Mouse (Mus musculus): ENCODE results near the gene Olfr1039. TPM values are rescaled to one million over a fixed set of nuclear protein-coding genes. Genes with fewer than 3 reads are reported as not detected.
"Not testable (repeated sequence)": the region's sequence is repeated elsewhere in the genome, so short reads cannot be mapped to it uniquely, and the experiment has no call there.

The Olfr1039 gene
- not detected for total RNA-seq (2021)

GRCm38 (mm10) chr2:86135828-86136227 lies at the start of gene Olfr1039:
Gene Olfr1039, minus strand, starts transcription at chr2:86135928.
- DNase-seq (ENCODE audit: low spot score in 2 of 2): no peak
- intact Hi-C loops (cut with DNase I): no loop called here

- intact Hi-C loops (cut with DNase I): no loop called here
- no peak for DNase-seq (ENCODE audit: low spot score in 2 of 2)
These were observed 44.2 kb upstream of the Olfr1039 start for GRCm38 (mm10) chr2:86179950-86180349.

- intact Hi-C loops (cut with DNase I): no loop called here
- DNase-seq (ENCODE audit: low spot score in 2 of 2): no peak
These were observed 42.0 kb upstream of the Olfr1039 start, which contains the start of gene Olfr1044 for GRCm38 (mm10) chr2:86177720-86178119. Gene Olfr1044, minus strand, starts transcription at chr2:86177820.

GRCm38 (mm10) chr2:86175422-86175821 lies 39.7 kb upstream of the Olfr1039 start:
- DNase-seq (ENCODE audit: low spot score in 2 of 2): not testable (repeated sequence)

GRCm38 (mm10) chr2:86167422-86167821 lies 31.7 kb upstream of the Olfr1039 start, which contains the start of gene Olfr1043:
Gene Olfr1043, minus strand, starts transcription at chr2:86167522.
- intact Hi-C loops (cut with DNase I): no loop called here
- DNase-seq (ENCODE audit: low spot score in 2 of 2): no peak

More at GRCm38 (mm10) chr2:86175422-86175821, 39.7 kb upstream of the Olfr1039 start:
- intact Hi-C loops (cut with DNase I): not testable (repeated sequence)

GRCm38 (mm10) chr2:86161738-86162137 lies 26.0 kb upstream of the Olfr1039 start, which contains the start of gene Olfr1042:
Gene Olfr1042, minus strand, starts transcription at chr2:86161838.
- intact Hi-C loops (cut with DNase I): no loop called here

GRCm38 (mm10) chr2:86146632-86147031 lies 10.9 kb upstream of the Olfr1039 start, which contains the start of gene Olfr1040:
Gene Olfr1040, minus strand, starts transcription at chr2:86146732.
- no peak for DNase-seq (ENCODE audit: low spot score in 2 of 2)
- intact Hi-C loops (cut with DNase I): no loop called here

More at GRCm38 (mm10) chr2:86161738-86162137, 26.0 kb upstream of the Olfr1039 start, which contains the start of gene Olfr1042:
- DNase-seq (ENCODE audit: low spot score in 2 of 2): no peak

- intact Hi-C loops (cut with DNase I): no loop called here
- DNase-seq (ENCODE audit: low spot score in 2 of 2): no peak
These were observed 48.4 kb downstream of the Olfr1039 start, which contains the start of gene Olfr1037 for GRCm38 (mm10) chr2:86087285-86087684. Gene Olfr1037, minus strand, starts transcription at chr2:86087385.

GRCm38 (mm10) chr2:86080478-86080877 lies 55.2 kb downstream of the Olfr1039 start:
- intact Hi-C loops (cut with DNase I); DNase-seq (ENCODE audit: low spot score in 2 of 2): not testable (repeated sequence)

Other genes with a start within 250 kb of the Olfr1039 start
- not detected for gene Olfr1024, start 230.9 kb downstream of the Olfr1039 start, total RNA-seq (2021)
- not detected for gene Olfr1025-ps1, start 220.7 kb downstream of the Olfr1039 start, total RNA-seq (2021)
- gene Olfr1026, start 214.4 kb downstream of the Olfr1039 start, total RNA-seq (2021): not detected
- gene Olfr1028, start 185.5 kb downstream of the Olfr1039 start, total RNA-seq (2021): not detected
- not detected for gene Olfr1029, start 162.0 kb downstream of the Olfr1039 start, total RNA-seq (2021)
- not detected for gene Olfr1030, start 156.7 kb downstream of the Olfr1039 start, total RNA-seq (2021)
- gene Olfr1031, start 145.6 kb downstream of the Olfr1039 start, total RNA-seq (2021): not detected
- not detected for gene Olfr1032, start 130.4 kb downstream of the Olfr1039 start, total RNA-seq (2021)
- not detected for gene Olfr1033, start 115.3 kb downstream of the Olfr1039 start, total RNA-seq (2021)
- not detected for gene Olfr1034, start 90.1 kb downstream of the Olfr1039 start, total RNA-seq (2021)
- not detected for gene Olfr1036, start 61.9 kb downstream of the Olfr1039 start, total RNA-seq (2021)
- gene Olfr1037, start 48.5 kb downstream of the Olfr1039 start, total RNA-seq (2021): not detected
- not detected for gene Olfr1040, start 10.8 kb upstream of the Olfr1039 start, total RNA-seq (2021)
- not detected for gene Olfr1042, start 25.9 kb upstream of the Olfr1039 start, total RNA-seq (2021)
- gene Olfr1043, start 31.6 kb upstream of the Olfr1039 start, total RNA-seq (2021): not detected
- not detected for gene Olfr1044, start 41.9 kb upstream of the Olfr1039 start, total RNA-seq (2021)
- not detected for gene Olfr52, start 49.8 kb upstream of the Olfr1039 start, total RNA-seq (2021)
- not detected for gene Olfr1045, start 67.1 kb upstream of the Olfr1039 start, total RNA-seq (2021)
- not detected for gene Olfr1046, start 83.4 kb upstream of the Olfr1039 start, total RNA-seq (2021)
- not detected for gene Olfr1047, start 95.5 kb upstream of the Olfr1039 start, total RNA-seq (2021)
- gene Olfr1048, start 104.4 kb upstream of the Olfr1039 start, total RNA-seq (2021): not detected
- not detected for gene Olfr1049, start 122.4 kb upstream of the Olfr1039 start, total RNA-seq (2021)
- not detected for gene Olfr1051, start 143.2 kb upstream of the Olfr1039 start, total RNA-seq (2021)
- gene Olfr1052, start 156.5 kb upstream of the Olfr1039 start, total RNA-seq (2021): not detected
- not detected for gene Olfr1053, start 179.4 kb upstream of the Olfr1039 start, total RNA-seq (2021)
- gene Olfr1054, start 199.5 kb upstream of the Olfr1039 start, total RNA-seq (2021): not detected
- not detected for gene Olfr1055, start 214.4 kb upstream of the Olfr1039 start, total RNA-seq (2021)
- not detected for gene Olfr1056, start 226.5 kb upstream of the Olfr1039 start, total RNA-seq (2021)
- not detected for gene Olfr1057, start 242.5 kb upstream of the Olfr1039 start, total RNA-seq (2021)